Mouse (Mus musculus) stomach, embryonic 15.5 days (tissue): ENCODE measurements around the gene Otos. TPM values are rescaled to one million over a fixed set of nuclear protein-coding genes. Genes with fewer than 3 reads are reported as not detected.

Experiments
- ATAC-seq: fragments of 200-750 bp; cut with Nextera tagmentation; 2 replicates; pipeline ENCODE4 v1.8.0; 2017; ENCODE audit warnings: low read depth, moderate number of reproducible peaks, moderate TSS enrichment; ENCODE audit not compliant: insufficient read depth, low FRiP score
- H3K27ac ChIP-seq: fragments of 300-500 bp; sonication (generic); 2 replicates; pipeline ENCODE4 v1.5.1; 2015; ENCODE audit warnings: mild to moderate bottlenecking, inconsistent platforms
- H3K27me3 ChIP-seq: fragments of 300-500 bp; sonication (generic); replicated peaks from 2 replicates; pipeline ENCODE4 v1.6.1; 2015; ENCODE audit warnings: inconsistent platforms
- H3K36me3 ChIP-seq: fragments of 300-500 bp; sonication (generic); 2 replicates; pipeline ENCODE4 v1.6.1; 2015; ENCODE audit warnings: inconsistent platforms
- H3K4me1 ChIP-seq: fragments of 300-500 bp; sonication (generic); 2 replicates; pipeline ENCODE4 v1.6.1; 2015; ENCODE audit warnings: inconsistent platforms
- H3K4me2 ChIP-seq: fragments of 300-500 bp; sonication (generic); 2 replicates; pipeline ENCODE4 v1.6.1; 2015; ENCODE audit warnings: mild to moderate bottlenecking, inconsistent platforms
- H3K4me3 ChIP-seq: fragments of 300-500 bp; sonication (generic); replicated peaks from 2 replicates; pipeline ENCODE4 v1.5.1; 2015; ENCODE audit warnings: inconsistent platforms
- H3K9ac ChIP-seq: fragments of 300-500 bp; sonication (generic); 2 replicates; pipeline ENCODE4 v1.6.1; 2015; ENCODE audit warnings: inconsistent platforms
- H3K9me3 ChIP-seq: fragments of 300-500 bp; sonication (generic); 2 replicates; pipeline ENCODE4 v1.6.1; 2016; ENCODE audit warnings: inconsistent platforms
- WGBS: fragments of 180-500 bp; shearing (Covaris S2); methylation state at CpG from one replicate; pipeline ENCODE4 v1.1.7; 2015; 5-methylcytosine and 5-hydroxymethylcytosine counted together
- polyA plus RNA-seq: library from polyadenylated mRNA; unstranded; fragments of >200 nt; fragmentation: Nextera tagmentation; extraction: Ambion mirVana; gene quantifications from 2 replicates; pipeline ENCODE4 v1.2.1, GENCODE M21; 2015

Gene Otos
- polyA plus RNA-seq, 1 experiment from 2014 or later: 0.19 TPM

- 51% methylated on average over 2 of the region's 2 CpGs for WGBS
- H3K9me3 ChIP-seq: no peaks in the 10 kb centered on the region
These were observed 2.5 kb downstream of the Otos start for GRCm38 (mm10) chr1:92646111-92646510.

DNA sequence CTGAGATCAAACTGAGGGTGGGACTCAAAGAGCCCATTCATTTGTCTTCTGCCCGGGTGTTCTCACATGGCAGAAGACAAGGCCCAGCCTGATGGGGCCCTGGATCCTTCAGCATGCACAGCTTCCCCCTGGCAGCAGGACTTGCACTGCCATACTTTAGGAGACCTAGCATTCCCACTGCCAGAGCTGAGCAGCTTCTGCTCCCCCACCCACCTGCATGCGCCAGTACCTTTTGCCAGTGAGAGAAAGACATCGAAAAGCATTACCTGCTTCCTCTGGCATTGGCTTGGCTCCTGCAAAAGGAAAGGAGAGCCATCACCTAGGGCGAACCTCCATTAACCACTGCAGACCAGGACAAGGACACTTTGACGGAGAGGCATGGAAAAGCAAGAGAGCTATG is 3.7 kb downstream of the Otos start:
- no peak for ATAC-seq
- Histone ChIP-seq H3K4me2 (no peak overlapping the region), H3K4me1 (peaks cover 18% of the 10 kb centered on the region), H3K27ac (no peak overlapping the region), H3K27me3 (no peaks in the 10 kb centered on the region), H3K9ac (no peak overlapping the region), H3K9me3 (no peaks in the 10 kb centered on the region), H3K36me3 (no peaks in the 10 kb centered on the region), H3K4me3 (no peak overlapping the region)
- WGBS: 73% methylated on average over 5 of the region's 5 CpGs

More at GRCm38 (mm10) chr1:92646111-92646510, 2.5 kb downstream of the Otos start:
- Histone ChIP-seq H3K4me1 (peaks cover 7% of the 10 kb centered on the region), H3K27me3 (no peaks in the 10 kb centered on the region), H3K27ac (no peak overlapping the region), H3K4me2 (no peak overlapping the region), H3K4me3 (no peak overlapping the region), H3K36me3 (no peaks in the 10 kb centered on the region), H3K9ac (no peak overlapping the region)
- no peak for ATAC-seq

DNA sequence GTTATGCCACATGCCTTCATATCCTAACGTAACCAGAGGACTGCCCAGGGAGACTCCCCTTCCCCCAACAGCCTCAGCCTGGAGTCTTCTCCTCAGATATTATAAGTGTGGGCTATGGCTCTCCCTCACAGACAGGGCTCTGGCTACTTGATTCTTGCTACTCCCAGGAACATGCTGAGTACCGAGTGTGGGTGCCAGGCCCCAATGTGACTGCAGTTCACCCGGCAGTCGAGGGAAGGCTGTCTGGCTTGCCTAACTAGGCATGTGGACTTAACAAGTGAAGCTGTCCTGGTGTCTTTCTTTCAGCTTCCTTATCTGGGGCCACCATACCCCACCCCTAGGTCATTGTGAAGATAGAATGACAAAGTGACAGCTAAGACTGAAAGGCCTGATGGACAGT is 5.0 kb downstream of the Otos start:
- no peak for ATAC-seq
- no peaks in the 10 kb centered on the region for H3K27me3 ChIP-seq
- 57% methylated on average over 4 of the region's 4 CpGs for WGBS
- H3K4me3 ChIP-seq: no peak overlapping the region
- no peak overlapping the region for H3K27ac ChIP-seq
- H3K9ac ChIP-seq: no peak overlapping the region
- peaks cover 18% of the 10 kb centered on the region for H3K4me1 ChIP-seq
- no peak overlapping the region for H3K4me2 ChIP-seq
- H3K9me3 ChIP-seq: no peaks in the 10 kb centered on the region
- no peaks in the 10 kb centered on the region for H3K36me3 ChIP-seq

DNA sequence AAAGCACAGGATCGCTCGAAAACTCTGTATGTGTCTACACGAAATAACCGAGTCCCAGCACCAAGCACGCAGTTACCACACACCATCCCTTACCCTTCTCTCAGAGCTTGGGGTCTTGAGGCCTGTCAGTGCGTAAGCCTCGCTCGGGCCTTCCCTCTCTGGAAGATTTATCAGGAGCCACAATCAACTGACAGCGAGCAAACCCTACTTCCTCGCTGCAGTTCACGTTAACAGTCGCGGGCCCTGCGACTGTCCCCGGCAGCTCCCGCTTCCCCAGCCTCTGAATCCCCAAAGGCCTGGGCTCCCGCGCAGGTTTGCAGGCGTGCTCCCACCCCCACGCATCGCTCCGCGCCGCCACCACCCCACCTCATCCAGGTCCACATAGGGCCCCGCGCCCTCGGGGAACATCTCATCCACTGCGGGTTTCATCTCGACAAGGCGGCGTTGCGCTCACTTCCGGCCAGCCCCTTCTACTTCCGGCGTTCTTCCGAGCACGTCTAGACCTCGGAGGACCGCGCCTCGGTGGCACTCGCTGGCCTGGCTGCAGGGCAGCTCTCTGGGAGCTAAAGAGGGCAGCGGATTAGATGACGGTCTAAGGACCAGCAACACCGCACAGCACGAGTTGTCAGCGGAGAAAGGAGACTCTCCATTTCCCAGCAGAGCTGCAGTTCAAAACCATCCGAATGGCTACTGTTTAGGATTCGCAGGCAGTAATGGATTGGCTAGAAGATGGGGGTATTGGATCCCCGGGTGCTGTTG is 6.9 kb downstream of the Otos start, which contains the start of gene Cops9:
Cops9 (minus strand) TSS at position 472 of the 759 bp plus-strand sequence.
- H3K27me3 ChIP-seq: no peaks in the 10 kb centered on the region
- peaks cover 12% of the 10 kb centered on the region for H3K4me1 ChIP-seq
- H3K9ac ChIP-seq: peak within 1 kb of the TSS; percentile 79
- peak within 1 kb of the TSS; percentile 91 for H3K4me2 ChIP-seq
- peak; percentile 90 for ATAC-seq
- H3K4me3 ChIP-seq: peak within 1 kb of the TSS; percentile 73
- peak within 1 kb of the TSS; percentile 52 for H3K27ac ChIP-seq
- H3K9me3 ChIP-seq: no peaks in the 10 kb centered on the region
- 1% methylated on average over 50 of the region's 50 CpGs for WGBS
- peaks cover 10% of the 10 kb centered on the region; the same call in 1 of the 2 replicates for H3K36me3 ChIP-seq

GRCm38 (mm10) chr1:92640393-92640792 is 8.2 kb downstream of the Otos start:
- 82% methylated on average over 6 of the region's 6 CpGs for whole genome bisulfite sequencing
- H3K4me1 ChIP-seq: peaks cover 12% of the 10 kb centered on the region
- H3K9ac ChIP-seq: no peak overlapping the region
- H3K27me3 ChIP-seq: no peaks in the 10 kb centered on the region
- H3K36me3 ChIP-seq: peaks cover 15% of the 10 kb centered on the region; the same call in 1 of the 2 replicates
- no peak for ATAC-seq
- no peak overlapping the region for H3K27ac ChIP-seq
- peak overlapping the region; percentile 73; the same call in 1 of the 2 replicates for H3K4me3 ChIP-seq
- no peaks in the 10 kb centered on the region for H3K9me3 ChIP-seq
- H3K4me2 ChIP-seq: peak overlapping the region; percentile 91

- no peaks in the 10 kb centered on the region for H3K9me3 ChIP-seq
- H3K27ac ChIP-seq: no peak overlapping the region
- H3K4me3 ChIP-seq: no peak overlapping the region
- WGBS: 93% methylated on average over 4 of the region's 4 CpGs
- no peaks in the 10 kb centered on the region for H3K27me3 ChIP-seq
- H3K36me3 ChIP-seq: peaks cover 15% of the 10 kb centered on the region; the same call in 1 of the 2 replicates
- H3K9ac ChIP-seq: no peak overlapping the region
- ATAC-seq: no peak
- H3K4me1 ChIP-seq: peaks cover 12% of the 10 kb centered on the region
- no peak overlapping the region for H3K4me2 ChIP-seq
These were observed 9.9 kb downstream of the Otos start for GRCm38 (mm10) chr1:92638736-92639135.

DNA sequence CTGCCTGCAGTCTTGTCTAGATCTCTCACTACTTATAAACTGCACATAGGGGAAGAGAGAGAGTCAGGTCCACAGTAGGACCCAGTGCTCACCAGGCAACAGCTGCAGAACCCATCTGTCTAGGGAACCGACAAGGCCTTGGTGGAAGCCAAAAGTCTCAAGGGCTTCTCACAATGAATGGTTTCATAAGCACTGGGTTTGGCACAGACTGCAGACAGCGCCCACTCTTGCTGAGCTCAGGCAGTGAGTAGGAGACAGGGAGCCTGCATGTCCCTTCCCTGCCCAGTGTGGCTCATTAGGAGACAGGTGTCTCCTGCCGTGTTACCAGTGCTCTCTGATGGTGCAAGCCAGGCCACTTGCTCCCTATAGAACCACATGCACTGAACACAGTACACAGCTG is 10.5 kb downstream of the Otos start:
- H3K4me2 ChIP-seq: no peak overlapping the region
- no peak for ATAC-seq
- WGBS: 80% methylated on average over 3 of the region's 3 CpGs

GRCm38 (mm10) chr1:92637501-92638172 is 11.0 kb downstream of the Otos start:
- 92% methylated on average over 15 of the region's 15 CpGs for WGBS
- Histone ChIP-seq H3K9ac (no peak overlapping the region), H3K4me2 (no peak overlapping the region), H3K27me3 (no peaks in the 10 kb centered on the region), H3K36me3 (peaks cover 15% of the 10 kb centered on the region; the same call in 1 of the 2 replicates), H3K9me3 (no peaks in the 10 kb centered on the region), H3K4me1 (peaks cover 12% of the 10 kb centered on the region), H3K27ac (no peak overlapping the region), H3K4me3 (no peak overlapping the region)
- ATAC-seq: no peak

More for the DNA sequence above, 10.5 kb downstream of the Otos start:
- Histone ChIP-seq H3K36me3 (peaks cover 15% of the 10 kb centered on the region; the same call in 1 of the 2 replicates), H3K27ac (no peak overlapping the region), H3K27me3 (no peaks in the 10 kb centered on the region), H3K4me1 (peaks cover 12% of the 10 kb centered on the region), H3K4me3 (no peak overlapping the region), H3K9me3 (no peaks in the 10 kb centered on the region), H3K9ac (no peak overlapping the region)

- Histone ChIP-seq H3K4me2 (no peak overlapping the region), H3K36me3 (peaks cover 15% of the 10 kb centered on the region; the same call in 1 of the 2 replicates), H3K27ac (no peak overlapping the region), H3K9me3 (no peaks in the 10 kb centered on the region), H3K4me1 (peaks cover 12% of the 10 kb centered on the region), H3K4me3 (no peak overlapping the region), H3K9ac (no peak overlapping the region), H3K27me3 (no peaks in the 10 kb centered on the region)
- 91% methylated on average over 11 of the region's 11 CpGs for WGBS
- no peak for ATAC-seq
These were observed 12.0 kb downstream of the Otos start for GRCm38 (mm10) chr1:92636676-92637075.

DNA sequence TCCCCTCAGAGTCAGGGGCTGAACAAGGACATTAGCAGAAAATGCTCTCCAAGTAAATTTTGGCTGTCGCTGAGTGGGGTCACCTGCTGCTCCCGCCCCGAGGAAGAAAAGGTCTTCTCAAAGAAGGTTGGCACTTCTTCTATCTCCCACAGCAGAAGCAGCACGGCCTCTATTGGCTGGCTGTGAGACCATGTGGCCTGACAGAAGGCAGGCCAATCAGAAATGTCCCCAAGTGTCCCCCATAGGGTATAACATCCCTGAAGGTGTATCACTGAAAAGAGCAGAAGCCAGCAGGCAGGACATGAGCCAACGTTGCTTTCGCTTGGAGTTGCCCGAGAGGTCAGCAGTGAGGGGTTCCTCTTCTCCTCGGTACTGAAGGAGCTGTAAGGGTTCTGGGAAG is 12.6 kb downstream of the Otos start:
- H3K4me2 ChIP-seq: no peak overlapping the region
- no peaks in the 10 kb centered on the region for H3K9me3 ChIP-seq
- no peak overlapping the region for H3K9ac ChIP-seq
- peaks cover 10% of the 10 kb centered on the region for H3K4me1 ChIP-seq
- ATAC-seq: no peak
- no peak overlapping the region for H3K27ac ChIP-seq
- WGBS: 81% methylated on average over 8 of the region's 8 CpGs
- no peaks in the 10 kb centered on the region for H3K27me3 ChIP-seq
- H3K4me3 ChIP-seq: no peak overlapping the region
- peaks cover 15% of the 10 kb centered on the region; the same call in 1 of the 2 replicates for H3K36me3 ChIP-seq

DNA sequence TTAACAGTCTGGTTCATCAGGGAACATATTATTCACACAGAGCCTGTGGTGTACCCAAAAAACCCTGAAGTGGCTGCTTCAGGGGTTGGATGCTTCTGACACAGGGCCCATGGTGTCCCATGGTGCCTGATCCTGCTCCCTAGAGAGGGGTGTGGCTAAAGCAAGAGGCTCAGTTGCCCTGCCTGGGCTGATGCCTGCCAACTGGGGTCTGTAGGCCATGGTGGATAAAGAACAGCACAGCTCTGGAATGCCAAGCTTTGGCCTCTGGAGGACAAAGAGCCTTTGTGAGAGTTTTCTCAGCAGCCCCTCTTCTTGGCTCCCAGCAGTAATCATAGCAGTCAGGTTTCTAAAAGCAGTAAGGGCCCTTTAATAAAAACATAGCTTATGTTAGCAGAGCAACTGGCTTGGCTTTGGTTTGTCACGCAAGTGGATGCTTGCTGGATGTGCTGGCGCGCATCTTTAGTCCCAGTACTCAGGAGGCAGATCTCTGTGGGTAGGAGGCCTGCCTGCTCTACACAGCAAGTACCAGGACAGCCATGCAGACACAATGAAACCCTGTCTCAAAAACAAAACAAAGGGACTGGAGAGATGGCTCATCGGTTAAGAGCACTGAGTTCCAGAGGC is 13.6 kb downstream of the Otos start:
- ATAC-seq: peak; percentile 25; the same call in 1 of the 2 replicates
- Histone ChIP-seq H3K4me1 (peaks cover under 1% of the 10 kb centered on the region; the same call in 1 of the 2 replicates), H3K36me3 (peaks cover 15% of the 10 kb centered on the region; the same call in 1 of the 2 replicates), H3K27me3 (no peaks in the 10 kb centered on the region), H3K4me2 (no peak overlapping the region), H3K9ac (no peak overlapping the region), H3K27ac (no peak overlapping the region), H3K9me3 (no peaks in the 10 kb centered on the region), H3K4me3 (no peak overlapping the region)
- WGBS: 85% methylated on average over 4 of the region's 4 CpGs
